Mouse (Mus musculus): ENCODE results near the gene Rimklb. TPM values are rescaled to one million over a fixed set of nuclear protein-coding genes. Genes with fewer than 3 reads are reported as not detected.

The Rimklb gene
- total and polyA plus RNA-seq, 3 experiments = not detected

GRCm38 (mm10) chr6:122427456-122427855, 71.1 kb downstream of the Rimklb start:
- in situ Hi-C loops (cut with MboI; ENCODE audit: low pct_ligation_motif_present, low pct_unique_long_range_greater_than_20kb, low sequenced_read_pairs) (no loop called here), dilution Hi-C loops (cut with MboI; ENCODE audit: extremely low pct_ligation_motif_present, extremely low pct_unique_long_range_greater_than_20kb, low sequenced_read_pairs) (no loop called here)
- H3K27ac ChIP-seq (ENCODE audit: insufficient read depth, low read depth) = no peak overlapping the region
- no peak overlapping the region for H3K4me3 ChIP-seq (replicated peaks in 1 of 3; ENCODE audit: low read depth in 2 of 3, low read length in 2 of 3, poor library complexity in 1 of 3)
- no peak overlapping the region for H3K4me2 ChIP-seq (ENCODE audit: insufficient read depth, low read depth, poor library complexity, severe bottlenecking)
- H3K9me3 ChIP-seq (replicated peaks; ENCODE audit: low read length) = peaks cover 9% of the 10 kb centered on the region
- H3K27me3 ChIP-seq (replicated peaks) = peaks cover 5% of the 10 kb centered on the region
- no peak overlapping the region for H3K9ac ChIP-seq (ENCODE audit: insufficient read depth, low read depth)
- no peaks in the 10 kb centered on the region for H3K4me1 ChIP-seq (ENCODE audit: control insufficient read depth in 1 of 2, insufficient read depth in 2 of 2)
- no peak for DNase-seq (ENCODE audit: extremely low read depth)
- H3K79me2 ChIP-seq (replicated peaks; ENCODE audit: control insufficient read depth, extremely low read depth, insufficient read depth, poor library complexity, severe bottlenecking) = no peaks in the 10 kb centered on the region
- TF ChIP-seq GABPA (IDR thresholded peaks at IDR 0.05; ENCODE audit: insufficient replicate concordance, low read depth, low read length) (no peak), USF2 (conservative IDR thresholded peaks at IDR 0.05; ENCODE audit: low read depth, low read length) (no peak), CHD1 (IDR thresholded peaks at IDR 0.05; ENCODE audit: low read depth, low read length) (no peak), IRF4 (IDR thresholded peaks at IDR 0.05; ENCODE audit: low read depth, low read length) (no peak), BHLHE40 (IDR thresholded peaks at IDR 0.05; ENCODE audit: low read depth, low read length) (no peak), ZNF384 (IDR thresholded peaks at IDR 0.05; ENCODE audit: low read depth, low read length) (no peak), NELFE (IDR thresholded peaks at IDR 0.05; ENCODE audit: low read depth, low read length) (no peak), MYC (IDR thresholded peaks at IDR 0.05; ENCODE audit: low read depth, low read length) (no peak), JUN (IDR thresholded peaks at IDR 0.05; ENCODE audit: insufficient read depth, low read depth, low read length) (no peak), RAD21 (IDR thresholded peaks at IDR 0.05; ENCODE audit: low read depth, low read length) (no peak), MAX (IDR thresholded peaks at IDR 0.05; ENCODE audit: low read length) (no peak), MEF2A (IDR thresholded peaks at IDR 0.05; ENCODE audit: borderline replicate concordance, low read depth, low read length) (no peak)
- H3K36me3 ChIP-seq (replicated peaks in 1 of 2; ENCODE audit: control insufficient read depth in 1 of 2, insufficient read depth in 1 of 2, low read length in 1 of 2) = no peaks in the 10 kb centered on the region

- Histone ChIP-seq H3K9me3 (replicated peaks; ENCODE audit: low read length) (no peaks in the 10 kb centered on the region), H3K79me2 (replicated peaks; ENCODE audit: control insufficient read depth, extremely low read depth, insufficient read depth, poor library complexity, severe bottlenecking) (no peaks in the 10 kb centered on the region), H3K36me3 (replicated peaks in 1 of 2; ENCODE audit: control insufficient read depth in 1 of 2, insufficient read depth in 1 of 2, low read length in 1 of 2) (no peaks in the 10 kb centered on the region), H3K27ac (ENCODE audit: insufficient read depth, low read depth) (no peak overlapping the region), H3K4me1 (ENCODE audit: control insufficient read depth in 1 of 2, insufficient read depth in 2 of 2) (no peaks in the 10 kb centered on the region), H3K27me3 (replicated peaks) (no peaks in the 10 kb centered on the region), H3K9ac (ENCODE audit: insufficient read depth, low read depth) (no peak overlapping the region), H3K4me2 (ENCODE audit: insufficient read depth, low read depth, poor library complexity, severe bottlenecking) (no peak overlapping the region), H3K4me3 (replicated peaks in 1 of 3; ENCODE audit: low read depth in 2 of 3, low read length in 2 of 3, poor library complexity in 1 of 3) (no peak overlapping the region)
- in situ Hi-C loops (cut with MboI; ENCODE audit: low pct_ligation_motif_present, low pct_unique_long_range_greater_than_20kb, low sequenced_read_pairs) = no loop called here
- dilution Hi-C loops (cut with MboI; ENCODE audit: extremely low pct_ligation_motif_present, extremely low pct_unique_long_range_greater_than_20kb, low sequenced_read_pairs) = no loop called here
- TF ChIP-seq RAD21 (IDR thresholded peaks at IDR 0.05; ENCODE audit: low read depth, low read length) = no peak
- TF ChIP-seq ETS1 (conservative IDR thresholded peaks at IDR 0.05; ENCODE audit: low read depth, low read length) = no peak
- no peak for TF ChIP-seq MXI1 (IDR thresholded peaks at IDR 0.05; ENCODE audit: low read depth, low read length)
- no peak for TF ChIP-seq NRF1 (IDR thresholded peaks at IDR 0.05; ENCODE audit: low read depth, low read length)
- no peak for TF ChIP-seq BHLHE40 (IDR thresholded peaks at IDR 0.05; ENCODE audit: low read depth, low read length)
- no peak for TF ChIP-seq TCF12 (IDR thresholded peaks at IDR 0.05; ENCODE audit: low read depth, low read length)
- no peak for TF ChIP-seq MAFK (IDR thresholded peaks at IDR 0.05; ENCODE audit: insufficient replicate concordance, low read length)
- TF ChIP-seq MEF2A (IDR thresholded peaks at IDR 0.05; ENCODE audit: borderline replicate concordance, low read depth, low read length) = no peak
- no peak for TF ChIP-seq USF1 (IDR thresholded peaks at IDR 0.05; ENCODE audit: low read depth, low read length)
- no peak for TF ChIP-seq UBTF (IDR thresholded peaks at IDR 0.05; ENCODE audit: low read depth, low read length)
- TF ChIP-seq ZMIZ1 (IDR thresholded peaks at IDR 0.05; ENCODE audit: low read depth, low read length) = no peak
- TF ChIP-seq PAX5 (IDR thresholded peaks at IDR 0.05; ENCODE audit: low read length) = no peak
- DNase-seq (ENCODE audit: extremely low read depth) = no peak
These were observed 81.5 kb downstream of the Rimklb start for GRCm38 (mm10) chr6:122417015-122417414.

Data from CH12.LX (cell line).